In the genomic region with DNA sequence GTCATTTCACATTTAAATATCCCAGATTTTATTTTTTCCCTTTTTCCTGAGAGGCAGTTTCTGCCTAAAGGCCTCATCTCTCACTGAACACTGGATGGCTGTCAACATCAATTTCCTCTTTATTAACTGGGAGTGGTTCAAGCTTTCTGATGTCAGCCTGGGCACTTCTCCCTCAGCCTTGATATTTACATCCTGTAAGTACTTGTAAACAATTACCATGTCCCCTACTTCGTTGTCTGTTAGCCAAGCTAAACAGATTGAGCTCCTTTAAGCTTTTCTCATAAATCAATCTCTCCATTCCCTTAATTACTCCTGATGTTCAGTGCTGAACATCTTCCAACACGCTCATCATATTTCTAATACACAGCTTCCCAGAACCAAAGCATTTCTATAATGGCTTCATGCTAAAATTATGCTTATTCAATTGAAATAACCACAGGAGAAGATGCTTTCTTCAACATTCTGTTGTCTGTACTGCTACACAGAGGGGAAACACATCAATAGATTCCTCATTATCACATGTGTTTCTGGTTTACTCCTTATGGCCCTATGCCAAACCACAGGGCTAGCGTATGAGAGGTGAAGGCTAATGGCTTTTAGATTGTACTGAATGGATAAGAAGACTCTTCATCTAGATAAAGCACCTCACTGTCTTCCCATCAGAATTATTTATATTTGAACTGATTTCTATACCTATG, we compare ENCODE assay signal across 18 mouse cellular contexts.
DNase-seq lines count a peak whose midpoint lies in the region; ATAC-seq and TF ChIP-seq lines count a peak whose summit lies in the region.
"Had no signal": no experiment of that assay in that cellular context is flagged by ENCODE, and none has a peak within 500 bp of the region (broad histone marks: within the 10 kb centered on the region; RNA-seq: fewer than 3 reads in every experiment).

No protein-coding gene starts in this region.

- 47% methylated on average over 3 of the region's 3 CpGs for WGBS in embryonic facial prominence, embryonic 11.5 days
- 53% methylated on average over 3 of the region's 3 CpGs for WGBS in embryonic facial prominence, embryonic 10.5 days
- 28% methylated on average over 3 of the region's 3 CpGs for WGBS in limb, embryonic 14.5 days
- 19% methylated on average over 3 of the region's 3 CpGs for WGBS in limb, embryonic 10.5 days
- 36% methylated on average over 3 of the region's 3 CpGs for WGBS in embryonic facial prominence, embryonic 14.5 days

- peak; percentile 60 for DNase-seq in embryonic facial prominence, embryonic 11.5 days (ENCODE audit: low spot score)
- DNase-seq in embryonic facial prominence, embryonic 10.5 days (ENCODE audit: low spot score): no peak
- peak; percentile 22 for DNase-seq in limb, embryonic 14.5 days (ENCODE audit: low spot score)
- DNase-seq in limb, embryonic 10.5 days (ENCODE audit: low spot score): no peak
- DNase-seq in 3134 (ENCODE audit: extremely low read depth, insufficient read length, low spot score): peak; percentile 2
- DNase-seq in embryonic facial prominence, embryonic 14.5 days (ENCODE audit: low spot score): peak; percentile 69
- no peak for DNase-seq in frontal cortex, postnatal 25 days (ENCODE audit: low spot score in 2 of 2)
- no peak for DNase-seq in kidney, postnatal 14 days
- DNase-seq: cerebellum, adult 11-12 months; heart, adult 11 months; kidney, adult 2 months; right cerebral cortex, postnatal 14 days; thymus, postnatal 36 days had no signal

- no peaks in the 10 kb centered on the region for H3K4me1 ChIP-seq in embryonic facial prominence, embryonic 11.5 days (ENCODE audit: control insufficient read depth, insufficient read depth, low read length)
- H3K4me1 ChIP-seq in embryonic facial prominence, embryonic 10.5 days: peaks cover 7% of the 10 kb centered on the region
- H3K4me1 ChIP-seq in limb, embryonic 14.5 days (ENCODE audit: control insufficient read depth, insufficient read depth, low read length): no peaks in the 10 kb centered on the region
- H3K4me1 ChIP-seq in limb, embryonic 10.5 days: peaks cover 6% of the 10 kb centered on the region; the same call in 1 of the 2 replicates
- H3K4me1 ChIP-seq in embryonic facial prominence, embryonic 14.5 days (ENCODE audit: control insufficient read depth, insufficient read depth, low read length): no peaks in the 10 kb centered on the region
- H3K4me1 ChIP-seq: limb, embryonic 13.5 days; megakaryocyte, embryonic 14.5 days had no signal

- H3K4me3 ChIP-seq in embryonic facial prominence, embryonic 11.5 days (ENCODE audit: low read depth, low read length): no peak overlapping the region
- H3K4me3 ChIP-seq in embryonic facial prominence, embryonic 10.5 days: no peak overlapping the region
- H3K4me3 ChIP-seq in limb, embryonic 14.5 days (replicated peaks; ENCODE audit: low read length): no peak overlapping the region
- H3K4me3 ChIP-seq in limb, embryonic 10.5 days: no peak overlapping the region
- no peak overlapping the region for H3K4me3 ChIP-seq in embryonic facial prominence, embryonic 14.5 days (ENCODE audit: low read depth, low read length)
- H3K4me3 ChIP-seq: erythroblast, embryonic 14.5 days; left cerebral cortex, adult 2 months; limb, embryonic 13.5 days; lung, embryonic 15.5 days; megakaryocyte, embryonic 14.5 days had no signal

- H3K27me3 ChIP-seq in embryonic facial prominence, embryonic 11.5 days (ENCODE audit: control insufficient read depth, insufficient read depth, low read length): no peaks in the 10 kb centered on the region
- no peaks in the 10 kb centered on the region for H3K27me3 ChIP-seq in embryonic facial prominence, embryonic 10.5 days (replicated peaks; ENCODE audit: low read depth, poor library complexity, severe bottlenecking)
- H3K27me3 ChIP-seq in limb, embryonic 14.5 days (ENCODE audit: control insufficient read depth, insufficient read depth, low read length): no peaks in the 10 kb centered on the region
- no peaks in the 10 kb centered on the region for H3K27me3 ChIP-seq in limb, embryonic 10.5 days (ENCODE audit: low read depth, poor library complexity, severe bottlenecking)
- no peaks in the 10 kb centered on the region for H3K27me3 ChIP-seq in embryonic facial prominence, embryonic 14.5 days (replicated peaks; ENCODE audit: control insufficient read depth, insufficient read depth, low read length)
- H3K27me3 ChIP-seq: limb, embryonic 13.5 days; lung, embryonic 15.5 days; megakaryocyte, embryonic 14.5 days had no signal

- H3K27ac ChIP-seq in embryonic facial prominence, embryonic 11.5 days (replicated peaks; ENCODE audit: low read depth, low read length): no peak overlapping the region
- H3K27ac ChIP-seq in embryonic facial prominence, embryonic 10.5 days (replicated peaks): no peak overlapping the region
- no peak overlapping the region for H3K27ac ChIP-seq in limb, embryonic 14.5 days (replicated peaks; ENCODE audit: low read depth, low read length)
- H3K27ac ChIP-seq in limb, embryonic 10.5 days: no peak overlapping the region
- H3K27ac ChIP-seq in embryonic facial prominence, embryonic 14.5 days (replicated peaks; ENCODE audit: low read depth, low read length): no peak overlapping the region
- H3K27ac ChIP-seq: left cerebral cortex, adult 2 months; limb, embryonic 13.5 days; lung, embryonic 15.5 days had no signal

- H3K4me2 ChIP-seq in embryonic facial prominence, embryonic 11.5 days (ENCODE audit: low read depth, low read length): no peak overlapping the region
- H3K4me2 ChIP-seq in limb, embryonic 14.5 days (replicated peaks; ENCODE audit: low read depth, low read length, severe bottlenecking): no peak overlapping the region
- no peak overlapping the region for H3K4me2 ChIP-seq in embryonic facial prominence, embryonic 14.5 days (ENCODE audit: low read depth, low read length)
- H3K4me2 ChIP-seq: limb, embryonic 13.5 days; lung, embryonic 15.5 days had no signal

- TF ChIP-seq POLR2A in limb, embryonic 14.5 days (IDR thresholded peaks at IDR 0.05; ENCODE audit: borderline replicate concordance, extremely low read depth, insufficient read depth, insufficient read length): no peak

- H3K9ac ChIP-seq in embryonic facial prominence, embryonic 11.5 days (replicated peaks; ENCODE audit: low read length): no peak overlapping the region
- H3K9ac ChIP-seq in limb, embryonic 14.5 days (ENCODE audit: low read depth, low read length, severe bottlenecking): no peak overlapping the region
- H3K9ac ChIP-seq in embryonic facial prominence, embryonic 14.5 days (ENCODE audit: low read depth, low read length): no peak overlapping the region
- H3K9ac ChIP-seq: limb, embryonic 13.5 days; lung, embryonic 15.5 days had no signal

- H3K36me3 ChIP-seq in embryonic facial prominence, embryonic 11.5 days (replicated peaks; ENCODE audit: control insufficient read depth, insufficient read depth, low read depth, low read length): no peaks in the 10 kb centered on the region
- H3K36me3 ChIP-seq in embryonic facial prominence, embryonic 10.5 days (replicated peaks): no peaks in the 10 kb centered on the region
- H3K36me3 ChIP-seq in limb, embryonic 14.5 days (ENCODE audit: control insufficient read depth, insufficient read depth, low read length): no peaks in the 10 kb centered on the region
- H3K36me3 ChIP-seq in limb, embryonic 10.5 days: no peaks in the 10 kb centered on the region
- H3K36me3 ChIP-seq in embryonic facial prominence, embryonic 14.5 days (ENCODE audit: control insufficient read depth, insufficient read depth, low read length): no peaks in the 10 kb centered on the region
- H3K36me3 ChIP-seq: limb, embryonic 13.5 days; lung, embryonic 15.5 days had no signal

- no peaks in the 10 kb centered on the region for H3K9me3 ChIP-seq in embryonic facial prominence, embryonic 11.5 days (replicated peaks; ENCODE audit: control insufficient read depth, low read length)
- H3K9me3 ChIP-seq in embryonic facial prominence, embryonic 10.5 days: no peaks in the 10 kb centered on the region
- H3K9me3 ChIP-seq in limb, embryonic 14.5 days (ENCODE audit: control insufficient read depth, low read length): no peaks in the 10 kb centered on the region
- H3K9me3 ChIP-seq in limb, embryonic 10.5 days (replicated peaks): no peaks in the 10 kb centered on the region
- H3K9me3 ChIP-seq in embryonic facial prominence, embryonic 14.5 days (ENCODE audit: control insufficient read depth, low read length): no peaks in the 10 kb centered on the region
- H3K9me3 ChIP-seq: limb, embryonic 13.5 days; lung, embryonic 15.5 days; megakaryocyte, embryonic 14.5 days had no signal

- ATAC-seq in embryonic facial prominence, embryonic 11.5 days (replicated peaks; ENCODE audit: insufficient number of reproducible peaks, low FRiP score, low TSS enrichment, low read depth): no peak
- no peak for ATAC-seq in limb, embryonic 14.5 days (ENCODE audit: low FRiP score, low read depth)
- peak; percentile 12; the same call in 1 of the 2 replicates for ATAC-seq in embryonic facial prominence, embryonic 14.5 days (ENCODE audit: low read depth)

Comparison
In these comparisons a context has a peak if more than half of its experiments do, and no peak if none do; other contexts are left out.
1. DNase-seq: peak in embryonic facial prominence, embryonic 11.5 days (single experiment), limb, embryonic 14.5 days (single experiment), 3134 (single experiment) and embryonic facial prominence, embryonic 14.5 days (single experiment); none in embryonic facial prominence, embryonic 10.5 days (single experiment), limb, embryonic 10.5 days (single experiment), frontal cortex, postnatal 25 days (0 of 2) and kidney, postnatal 14 days (single experiment).